Mouse (Mus musculus) intestine, embryonic 16.5 days (tissue): Measurements from ENCODE around the gene Olfr1254. TPM values are rescaled to one million over a fixed set of nuclear protein-coding genes. Genes with fewer than 3 reads are reported as not detected.

Experiments
- ATAC-seq: fragments of 200-750 bp; cut with Nextera tagmentation; 2 replicates; pipeline ENCODE4 v1.8.0; 2017; ENCODE audit warnings: moderate TSS enrichment, moderate library complexity
- H3K27ac ChIP-seq: fragments of 300-500 bp; sonication (generic); 2 replicates; pipeline ENCODE4 v1.5.1; 2014; ENCODE audit warnings: mild to moderate bottlenecking, low read length
- H3K27me3 ChIP-seq: fragments of 300-500 bp; sonication (generic); replicated peaks from 2 replicates; pipeline ENCODE4 v1.6.1; 2014; ENCODE audit warnings: low read length, control low read depth, mixed read lengths; ENCODE audit not compliant: control insufficient read depth, insufficient read depth
- H3K36me3 ChIP-seq: fragments of 300-500 bp; sonication (generic); 2 replicates; pipeline ENCODE4 v1.6.1; 2014; ENCODE audit warnings: low read length, control low read depth; ENCODE audit not compliant: control insufficient read depth, insufficient read depth
- H3K4me1 ChIP-seq: fragments of 300-500 bp; sonication (generic); 2 replicates; pipeline ENCODE4 v1.6.1; 2014; ENCODE audit warnings: low read length, control low read depth, mixed read lengths; ENCODE audit not compliant: control insufficient read depth, insufficient read depth
- H3K4me2 ChIP-seq: fragments of 300-500 bp; sonication (generic); 2 replicates; pipeline ENCODE4 v1.6.1; 2014; ENCODE audit warnings: low read depth, low read length, control low read depth
- H3K4me3 ChIP-seq: fragments of 300-500 bp; sonication (generic); 2 replicates; pipeline ENCODE4 v1.5.1; 2014; ENCODE audit warnings: mild to moderate bottlenecking, low read length
- H3K9ac ChIP-seq: fragments of 300-500 bp; sonication (generic); 2 replicates; pipeline ENCODE4 v1.6.1; 2014; ENCODE audit warnings: low read depth, low read length
- H3K9me3 ChIP-seq: fragments of 300-500 bp; sonication (generic); 2 replicates; pipeline ENCODE4 v1.6.1; 2016; ENCODE audit warnings: low read length, control low read depth; ENCODE audit not compliant: control insufficient read depth
- WGBS: fragments of 180-500 bp; shearing (Covaris S2); extraction: QIAGEN DNeasy Blood & Tissue Kit; methylation state at CpG from one replicate; pipeline ENCODE4 v1.1.7; 2014; 5-methylcytosine and 5-hydroxymethylcytosine counted together
- polyA plus RNA-seq: library from polyadenylated mRNA; unstranded; fragments of >200 nt; fragmentation: Nextera tagmentation; extraction: Ambion mirVana; gene quantifications from 2 replicates; pipeline ENCODE4 v1.2.1, GENCODE M21; 2015

Olfr1254 gene
- not detected in 2 replicates for polyA plus RNA-seq

DNA sequence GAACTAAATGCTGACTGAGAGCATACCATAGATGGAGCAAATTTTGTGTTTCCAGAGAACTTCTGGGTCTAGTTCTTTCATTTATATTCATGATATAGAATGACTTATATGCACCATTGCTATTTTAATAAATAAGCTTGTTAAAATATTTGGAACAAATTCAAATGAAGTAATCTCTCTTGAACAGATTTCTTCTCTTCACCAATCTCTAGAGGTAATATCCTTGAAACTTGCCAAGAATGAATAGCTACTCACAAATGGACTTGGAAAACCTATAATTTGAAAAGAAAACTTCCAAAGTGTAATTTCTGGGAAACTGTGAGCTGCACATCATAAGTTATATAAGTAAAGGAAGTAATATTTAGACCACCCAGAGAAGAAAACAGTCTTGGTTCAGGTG, at the start of gene Olfr1254:
Olfr1254 (minus strand) TSS at position 101 of the 400 bp plus-strand sequence.
- ATAC-seq, result no peak
- no peaks in the 10 kb centered on the region for H3K36me3 ChIP-seq
- H3K27ac ChIP-seq, result no peak within 1 kb of the TSS
- H3K9me3 ChIP-seq, result no peaks in the 10 kb centered on the region
- H3K4me2 ChIP-seq, result no peak within 1 kb of the TSS
- H3K4me3 ChIP-seq, result no peak within 1 kb of the TSS
- H3K9ac ChIP-seq, result no peak within 1 kb of the TSS
- no peaks in the 10 kb centered on the region for H3K4me1 ChIP-seq
- no peaks in the 10 kb centered on the region for H3K27me3 ChIP-seq

DNA sequence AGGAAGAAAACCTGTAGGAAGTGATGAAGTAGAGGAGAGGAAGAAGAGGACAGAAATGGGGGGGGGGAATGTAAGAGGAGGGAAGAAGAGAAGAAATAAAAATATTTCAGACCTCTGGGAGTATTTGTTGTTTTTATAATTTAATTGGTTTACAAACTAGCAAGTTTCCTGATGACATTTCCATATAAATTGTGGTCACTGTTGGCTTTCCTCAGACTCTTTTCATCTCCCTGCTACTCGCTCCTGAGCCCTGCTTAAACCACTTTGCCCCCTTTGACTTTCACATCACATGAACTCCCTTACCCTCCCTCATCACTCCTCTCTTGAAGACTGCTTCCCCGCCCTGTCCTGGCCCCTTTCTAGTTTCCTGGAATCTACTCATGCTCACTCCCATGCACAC, 48.0 kb upstream of the Olfr1254 start, which contains the start of gene Olfr1256:
Olfr1256 (minus strand) TSS at position 101 of the 400 bp plus-strand sequence.
- Histone ChIP-seq H3K27ac (no peak within 1 kb of the TSS), H3K4me1 (no peaks in the 10 kb centered on the region), H3K27me3 (no peaks in the 10 kb centered on the region), H3K9me3 (no peaks in the 10 kb centered on the region), H3K36me3 (no peaks in the 10 kb centered on the region), H3K4me2 (no peak within 1 kb of the TSS), H3K9ac (no peak within 1 kb of the TSS), H3K4me3 (no peak within 1 kb of the TSS)
- 61% methylated on average over 2 of the region's 2 CpGs for WGBS
- no peak for ATAC-seq

DNA sequence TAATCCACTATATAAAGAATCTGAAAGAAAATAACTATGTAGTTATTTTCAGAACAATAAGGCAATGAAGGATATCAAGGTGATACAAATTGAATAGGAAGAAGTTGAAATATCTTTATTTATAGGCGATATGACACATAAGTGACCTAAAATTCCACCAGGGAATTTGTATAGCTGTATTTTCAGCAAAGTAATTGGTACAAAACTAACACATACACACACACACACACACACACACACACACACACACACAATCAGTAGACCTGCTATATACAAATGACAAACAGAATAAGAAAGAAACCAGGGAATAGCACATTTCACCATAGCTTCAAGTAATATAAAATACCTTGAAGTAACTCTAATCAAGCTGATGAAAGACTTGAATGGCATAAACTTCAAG, 26.8 kb upstream of the Olfr1254 start:
- 71% methylated on average over 1 of the region's 1 CpGs for WGBS
- no peaks in the 10 kb centered on the region for H3K27me3 ChIP-seq
- no peaks in the 10 kb centered on the region for H3K36me3 ChIP-seq
- H3K4me2 ChIP-seq, result no peak overlapping the region
- H3K4me3 ChIP-seq, result no peak overlapping the region
- H3K9me3 ChIP-seq, result no peaks in the 10 kb centered on the region
- no peak for ATAC-seq
- no peaks in the 10 kb centered on the region for H3K4me1 ChIP-seq
- no peak overlapping the region for H3K9ac ChIP-seq
- no peak overlapping the region for H3K27ac ChIP-seq

GRCm38 (mm10) chr2:89811751-89812150, 18.3 kb upstream of the Olfr1254 start, which contains the start of gene Olfr1255:
Olfr1255 (plus strand) TSS chr2:89812051.
- no peak within 1 kb of the TSS for H3K4me3 ChIP-seq
- WGBS, result 75% methylated on average over 3 of the region's 3 CpGs
- ATAC-seq, result no peak
- no peaks in the 10 kb centered on the region for H3K9me3 ChIP-seq
- H3K27ac ChIP-seq, result no peak within 1 kb of the TSS
- H3K9ac ChIP-seq, result no peak within 1 kb of the TSS
- no peaks in the 10 kb centered on the region for H3K27me3 ChIP-seq
- H3K36me3 ChIP-seq, result no peaks in the 10 kb centered on the region
- no peaks in the 10 kb centered on the region for H3K4me1 ChIP-seq
- H3K4me2 ChIP-seq, result no peak within 1 kb of the TSS

- H3K27me3 ChIP-seq, result no peaks in the 10 kb centered on the region
- 81% methylated on average over 2 of the region's 2 CpGs for WGBS
These were observed 17.3 kb upstream of the Olfr1254 start for GRCm38 (mm10) chr2:89810751-89811150.

DNA sequence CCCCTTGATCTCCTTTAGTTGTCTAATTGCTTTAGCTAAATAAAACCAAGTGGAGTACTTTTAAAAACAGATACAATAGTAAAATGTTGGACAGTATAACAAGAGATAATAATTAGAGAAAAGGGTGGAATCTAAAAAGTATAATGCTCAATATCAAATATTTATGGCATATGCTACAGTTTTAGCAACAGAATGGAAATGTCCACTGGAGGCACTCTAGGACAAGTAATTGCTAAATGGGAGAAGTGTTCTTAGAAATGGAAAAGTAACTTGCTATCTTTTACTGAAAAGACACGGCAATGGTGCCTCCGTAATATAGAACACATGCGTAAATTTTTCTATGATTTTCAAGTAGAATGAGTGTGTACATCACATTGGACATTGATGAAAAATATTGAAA, 6.2 kb upstream of the Olfr1254 start:
- H3K4me2 ChIP-seq, result no peak overlapping the region

More at GRCm38 (mm10) chr2:89810751-89811150, 17.3 kb upstream of the Olfr1254 start:
- ATAC-seq, result no peak
- no peak overlapping the region for H3K4me3 ChIP-seq
- no peak overlapping the region for H3K27ac ChIP-seq
- no peaks in the 10 kb centered on the region for H3K36me3 ChIP-seq
- no peaks in the 10 kb centered on the region for H3K9me3 ChIP-seq
- H3K4me2 ChIP-seq, result no peak overlapping the region
- H3K4me1 ChIP-seq, result no peaks in the 10 kb centered on the region
- H3K9ac ChIP-seq, result no peak overlapping the region

GRCm38 (mm10) chr2:89756990-89757389, 36.4 kb downstream of the Olfr1254 start, which contains the start of gene Olfr1253:
Olfr1253 (minus strand) TSS chr2:89757090.
- no peaks in the 10 kb centered on the region for H3K9me3 ChIP-seq
- no peak within 1 kb of the TSS for H3K9ac ChIP-seq
- no peak within 1 kb of the TSS for H3K27ac ChIP-seq
- no peaks in the 10 kb centered on the region for H3K36me3 ChIP-seq
- ATAC-seq, result no peak
- WGBS, result 84% methylated on average over 1 of the region's 1 CpGs
- H3K4me2 ChIP-seq, result no peak within 1 kb of the TSS
- H3K4me1 ChIP-seq, result no peaks in the 10 kb centered on the region
- no peaks in the 10 kb centered on the region for H3K27me3 ChIP-seq
- no peak within 1 kb of the TSS for H3K4me3 ChIP-seq

More for the DNA sequence above, 6.2 kb upstream of the Olfr1254 start:
- ATAC-seq, result no peak
- no peak overlapping the region for H3K4me3 ChIP-seq
- no peaks in the 10 kb centered on the region for H3K27me3 ChIP-seq
- no peak overlapping the region for H3K27ac ChIP-seq
- H3K9ac ChIP-seq, result no peak overlapping the region
- H3K4me1 ChIP-seq, result no peaks in the 10 kb centered on the region
- no peaks in the 10 kb centered on the region for H3K9me3 ChIP-seq
- 89% methylated on average over 3 of the region's 3 CpGs for WGBS
- H3K36me3 ChIP-seq, result no peaks in the 10 kb centered on the region

Other genes starting within 250 kb of the Olfr1254 start
- gene Olfr1245, start 215.2 kb downstream of the Olfr1254 start, polyA plus RNA-seq, result not detected in 2 replicates
- not detected in 2 replicates for gene Olfr1246, start 200.5 kb downstream of the Olfr1254 start, polyA plus RNA-seq
- gene Olfr1247, start 179.5 kb downstream of the Olfr1254 start, polyA plus RNA-seq, result not detected in 2 replicates
- gene Olfr1248, start 175.4 kb downstream of the Olfr1254 start, polyA plus RNA-seq, result not detected in 2 replicates
- gene Olfr1249, start 158.6 kb downstream of the Olfr1254 start, polyA plus RNA-seq, result not detected in 2 replicates
- not detected in 2 replicates for gene Olfr1250, start 132.2 kb downstream of the Olfr1254 start, polyA plus RNA-seq
- not detected in 2 replicates for gene Olfr1251, start 121.7 kb downstream of the Olfr1254 start, polyA plus RNA-seq
- gene Olfr1252, start 68.6 kb downstream of the Olfr1254 start, polyA plus RNA-seq, result not detected in 2 replicates
- not detected in 2 replicates for gene Olfr1253, start 36.5 kb downstream of the Olfr1254 start, polyA plus RNA-seq
- not detected in 2 replicates for gene Olfr1255, start 18.4 kb upstream of the Olfr1254 start, polyA plus RNA-seq
- not detected in 2 replicates for gene Olfr1256, start 47.9 kb upstream of the Olfr1254 start, polyA plus RNA-seq
- not detected in 2 replicates for gene Olfr48, start 54.6 kb upstream of the Olfr1254 start, polyA plus RNA-seq
- gene Olfr1257, start 84.8 kb upstream of the Olfr1254 start, polyA plus RNA-seq, result not detected in 2 replicates
- not detected in 2 replicates for gene Olfr1258, start 133.7 kb upstream of the Olfr1254 start, polyA plus RNA-seq
- gene Olfr1259, start 155.0 kb upstream of the Olfr1254 start, polyA plus RNA-seq, result not detected in 2 replicates
- gene Olfr1260, start 180.7 kb upstream of the Olfr1254 start, polyA plus RNA-seq, result not detected in 2 replicates
- gene Olfr1261, start 197.6 kb upstream of the Olfr1254 start, polyA plus RNA-seq, result not detected in 2 replicates
- not detected in 2 replicates for gene Olfr1262, start 206.5 kb upstream of the Olfr1254 start, polyA plus RNA-seq
- gene Olfr1263, start 218.5 kb upstream of the Olfr1254 start, polyA plus RNA-seq, result not detected in 2 replicates
- not detected in 2 replicates for gene Olfr1264, start 232.0 kb upstream of the Olfr1254 start, polyA plus RNA-seq
- not detected in 2 replicates for gene Olfr1265, start 241.7 kb upstream of the Olfr1254 start, polyA plus RNA-seq